Mouse (Mus musculus) kidney, postnatal 36 days (tissue): ENCODE measurements around the gene Mrps23.

Experiments
- DNase-seq, 2 experiments: peaks; one replicate each; pipeline ENCODE4 v3.0.0; 2021 to 2022; ENCODE audit warnings: mixed read lengths in 2 of 2

The Mrps23 gene

GRCm38 (mm10) chr11:88203712-88204532 is at the start of gene Mrps23:
TSS of gene Mrps23 (plus strand) at chr11:88204388.
- DNase-seq: peak; percentile 95 to 96

- no peak for DNase-seq
These were observed 49.7 kb upstream of the Mrps23 start for GRCm38 (mm10) chr11:88154500-88154899.

GRCm38 (mm10) chr11:88155451-88155850 is 48.7 kb upstream of the Mrps23 start:
- DNase-seq: peak in 1 of 2 experiments; percentile 40

GRCm38 (mm10) chr11:88155998-88156397 is 48.2 kb upstream of the Mrps23 start:
- peak; percentile 50 to 56 for DNase-seq

- DNase-seq: no peak
These were observed 47.8 kb upstream of the Mrps23 start for GRCm38 (mm10) chr11:88156403-88156802.

GRCm38 (mm10) chr11:88158842-88159246 is 45.3 kb upstream of the Mrps23 start:
- DNase-seq: peak; percentile 39 to 55

- no peak for DNase-seq
These were observed 44.8 kb upstream of the Mrps23 start for GRCm38 (mm10) chr11:88159389-88159788.

- no peak for DNase-seq
These were observed 43.9 kb upstream of the Mrps23 start for GRCm38 (mm10) chr11:88160316-88160715.

DNA sequence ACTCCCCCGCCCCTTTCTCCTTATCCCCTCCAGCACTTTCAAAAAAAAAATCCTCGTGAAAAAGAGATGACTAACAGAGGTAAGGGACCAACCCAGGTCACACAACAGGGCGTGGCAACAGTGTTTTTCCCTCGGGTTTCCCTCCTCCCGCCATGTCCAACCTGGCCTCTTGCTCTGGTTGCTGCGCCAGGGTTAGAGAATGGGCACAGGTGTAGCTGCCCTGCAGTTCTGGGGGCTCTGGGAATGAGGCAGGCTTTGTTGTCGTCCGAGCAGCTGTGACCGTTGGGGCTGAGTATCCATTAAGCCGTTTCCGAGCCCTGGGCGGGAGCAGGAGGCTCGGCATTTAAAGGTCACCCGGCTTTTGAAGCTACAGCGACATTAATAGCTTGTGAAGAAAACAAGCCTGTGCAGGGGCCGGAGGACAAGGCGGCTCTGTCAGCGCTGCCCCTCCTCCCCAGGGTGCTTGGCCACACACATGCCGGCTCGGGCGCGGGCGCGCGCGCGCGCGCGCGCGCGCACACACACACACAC is 43.1 kb upstream of the Mrps23 start:
- peak; percentile 84 to 91 for DNase-seq

- peak; percentile 94 to 98 for DNase-seq
These were observed 42.4 kb upstream of the Mrps23 start for GRCm38 (mm10) chr11:88161651-88162362.

DNA sequence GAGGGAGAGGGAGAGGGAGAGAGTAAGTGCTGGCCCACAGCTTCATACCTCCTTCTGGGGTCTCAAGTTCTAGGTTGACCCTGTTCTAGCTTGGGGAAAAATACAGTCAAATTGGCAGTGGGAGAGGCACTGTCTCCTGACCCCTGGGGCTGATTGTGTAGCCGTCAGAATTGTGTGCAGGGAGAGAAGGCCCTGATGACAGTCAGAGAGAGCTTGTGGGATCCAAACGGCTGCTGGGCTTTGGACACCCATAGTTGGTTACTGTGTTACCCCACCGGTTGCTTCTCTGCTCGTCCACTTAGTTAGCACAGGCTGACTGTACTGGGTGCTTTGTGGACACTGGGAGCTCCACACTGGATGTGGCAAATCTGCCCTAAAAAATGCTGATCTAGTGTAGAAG is 41.4 kb upstream of the Mrps23 start:
- DNase-seq: no peak

- DNase-seq: no peak
These were observed 39.9 kb upstream of the Mrps23 start for GRCm38 (mm10) chr11:88164213-88164723.

- DNase-seq: peak; percentile 86 to 92
These were observed 39.3 kb upstream of the Mrps23 start for GRCm38 (mm10) chr11:88164801-88165377.

- DNase-seq: no peak
These were observed 38.4 kb upstream of the Mrps23 start for GRCm38 (mm10) chr11:88165683-88166364.

- no peak for DNase-seq
These were observed 37.7 kb upstream of the Mrps23 start for GRCm38 (mm10) chr11:88166471-88166870.

- DNase-seq: no peak
These were observed 35.6 kb upstream of the Mrps23 start for GRCm38 (mm10) chr11:88168611-88169010.

GRCm38 (mm10) chr11:88169531-88170040 is 34.6 kb upstream of the Mrps23 start:
- no peak for DNase-seq

- no peak for DNase-seq
These were observed 33.6 kb upstream of the Mrps23 start for GRCm38 (mm10) chr11:88170606-88171005.

DNA sequence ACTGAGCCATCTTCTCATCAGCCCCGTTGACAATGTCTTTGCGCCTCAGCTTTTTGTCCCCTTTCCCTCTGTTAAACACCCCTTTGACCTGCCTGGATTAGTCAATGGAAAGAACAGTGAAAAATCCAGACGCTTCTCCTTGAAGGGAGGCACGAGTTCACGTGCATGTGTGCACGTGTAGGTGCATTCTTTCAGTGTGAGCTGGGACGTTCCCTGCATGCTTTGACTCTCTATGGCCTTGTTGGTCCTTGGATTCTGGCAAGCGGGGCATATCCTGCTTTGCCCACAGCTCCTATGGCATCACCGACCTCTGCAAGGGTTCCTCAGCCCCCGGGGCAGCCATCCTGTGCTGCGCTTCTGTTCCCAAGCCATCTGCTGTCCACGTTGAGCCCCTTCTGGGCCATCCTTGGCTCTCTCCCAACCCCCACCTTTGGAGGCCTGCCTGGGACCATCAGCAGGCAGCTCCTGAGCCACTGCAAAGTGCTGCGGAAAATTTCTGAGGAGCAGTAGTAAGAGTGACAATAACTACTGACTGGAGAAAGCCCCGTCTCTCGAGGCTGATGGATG is 32.2 kb upstream of the Mrps23 start:
- no peak for DNase-seq

GRCm38 (mm10) chr11:88172601-88173325 is 31.4 kb upstream of the Mrps23 start:
- DNase-seq: peak; percentile 71 to 78

GRCm38 (mm10) chr11:88173386-88174025 is 30.7 kb upstream of the Mrps23 start:
- no peak for DNase-seq
